Mouse (Mus musculus): ENCODE results near the gene Pomgnt1.

DNA sequence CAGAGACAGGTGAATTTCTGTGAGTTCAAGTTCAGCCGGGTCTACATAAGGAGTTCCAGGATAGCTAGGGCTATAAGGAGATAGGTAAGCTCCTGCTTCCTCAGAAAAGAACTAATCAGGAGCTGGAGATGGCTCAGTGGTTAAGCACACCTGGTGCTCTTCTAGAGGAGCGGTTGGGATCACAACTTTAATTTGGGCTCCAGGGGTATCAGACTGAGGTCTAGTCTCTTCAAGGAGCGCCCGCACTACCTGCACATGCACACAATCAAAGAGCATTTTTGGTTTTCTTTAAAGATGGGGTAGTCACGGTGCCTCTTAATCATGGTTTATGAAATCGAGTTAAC lies 26.1 kb downstream of the Pomgnt1 start:
- no peak for TF ChIP-seq CTCF (conservative IDR thresholded peaks at IDR 0.05 in 1 of 2, IDR thresholded peaks at IDR 0.05 in 1 of 2; ENCODE audit: low read depth in 2 of 2, low read length in 2 of 2)
- no peak for TF ChIP-seq GABPA (IDR thresholded peaks at IDR 0.05; ENCODE audit: insufficient replicate concordance, low read depth, low read length)
- no peak for TF ChIP-seq CHD2 (IDR thresholded peaks at IDR 0.05; ENCODE audit: low read length)
- no peak for TF ChIP-seq USF2 (conservative IDR thresholded peaks at IDR 0.05; ENCODE audit: low read depth, low read length)
- TF ChIP-seq ELF1 (IDR thresholded peaks at IDR 0.05; ENCODE audit: low read depth, low read length) = no peak
- no peak for TF ChIP-seq USF1 (IDR thresholded peaks at IDR 0.05; ENCODE audit: low read depth, low read length)
- TF ChIP-seq HCFC1 (IDR thresholded peaks at IDR 0.05; ENCODE audit: low read depth, low read length) = no peak
- TF ChIP-seq RCOR1 (conservative IDR thresholded peaks at IDR 0.05; ENCODE audit: low read depth, low read length) = no peak
- TF ChIP-seq KAT2A (IDR thresholded peaks at IDR 0.05; ENCODE audit: insufficient replicate concordance, low read length) = no peak
- no peak for TF ChIP-seq ZNF384 (IDR thresholded peaks at IDR 0.05; ENCODE audit: low read depth, low read length)

Data from CH12.LX (cell line).